Mouse (Mus musculus): Measurements from ENCODE around the gene Gucy2g. TPM values are rescaled to one million over a fixed set of nuclear protein-coding genes. Genes with fewer than 3 reads are reported as not detected.

Gene Gucy2g
- polyA plus RNA-seq, 1 experiment, result 0.88 TPM

GRCm38 (mm10) chr19:55208654-55209053 lies 32.4 kb downstream of the Gucy2g start:
- TF ChIP-seq POLR2A (IDR thresholded peaks at IDR 0.05; ENCODE audit: low read depth, low read length) (no peak), CTCF (conservative IDR thresholded peaks at IDR 0.05; ENCODE audit: insufficient read depth, insufficient read length, low read depth, low read length) (no peak)
- 50% methylated on average over 4 of the region's 4 CpGs for WGBS
- H3K27me3 ChIP-seq (replicated peaks; ENCODE audit: control insufficient read depth, insufficient read depth, low read length), result no peaks in the 10 kb centered on the region
- no peaks in the 10 kb centered on the region for H3K4me1 ChIP-seq (ENCODE audit: control insufficient read depth, insufficient read depth, low read length)
- H3K36me3 ChIP-seq (ENCODE audit: control insufficient read depth, insufficient read depth, low read length), result no peaks in the 10 kb centered on the region
- DNase-seq, result no peak
- H3K4me3 ChIP-seq (ENCODE audit: insufficient read depth, low read depth, low read length), result no peak overlapping the region
- no peak overlapping the region for H3K27ac ChIP-seq (ENCODE audit: insufficient read depth, low read depth, low read length)

GRCm38 (mm10) chr19:55207746-55208538 lies 33.1 kb downstream of the Gucy2g start:
- no peaks in the 10 kb centered on the region for H3K36me3 ChIP-seq (ENCODE audit: control insufficient read depth, insufficient read depth, low read length)
- H3K4me3 ChIP-seq (ENCODE audit: insufficient read depth, low read depth, low read length), result no peak overlapping the region
- no peak overlapping the region for H3K27ac ChIP-seq (ENCODE audit: insufficient read depth, low read depth, low read length)
- H3K27me3 ChIP-seq (replicated peaks; ENCODE audit: control insufficient read depth, insufficient read depth, low read length), result no peaks in the 10 kb centered on the region
- TF ChIP-seq CTCF (conservative IDR thresholded peaks at IDR 0.05; ENCODE audit: insufficient read depth, insufficient read length, low read depth, low read length) (no peak), POLR2A (IDR thresholded peaks at IDR 0.05; ENCODE audit: low read depth, low read length) (no peak)
- no peak for DNase-seq
- 62% methylated on average over 25 of the region's 25 CpGs for WGBS
- H3K4me1 ChIP-seq (ENCODE audit: control insufficient read depth, insufficient read depth, low read length), result no peaks in the 10 kb centered on the region

- Histone ChIP-seq H3K27ac (ENCODE audit: insufficient read depth, low read depth, low read length) (no peak overlapping the region), H3K36me3 (ENCODE audit: control insufficient read depth, insufficient read depth, low read length) (no peaks in the 10 kb centered on the region), H3K27me3 (replicated peaks; ENCODE audit: control insufficient read depth, insufficient read depth, low read length) (no peaks in the 10 kb centered on the region), H3K4me1 (ENCODE audit: control insufficient read depth, insufficient read depth, low read length) (no peaks in the 10 kb centered on the region), H3K4me3 (ENCODE audit: insufficient read depth, low read depth, low read length) (no peak overlapping the region)
- no peak for DNase-seq
- TF ChIP-seq CTCF (conservative IDR thresholded peaks at IDR 0.05; ENCODE audit: insufficient read depth, insufficient read length, low read depth, low read length) (no peak), POLR2A (IDR thresholded peaks at IDR 0.05; ENCODE audit: low read depth, low read length) (no peak)
- WGBS, result 61% methylated on average over 6 of the region's 6 CpGs
Observed at GRCm38 (mm10) chr19:55207205-55207604, 33.8 kb downstream of the Gucy2g start.

GRCm38 (mm10) chr19:55206482-55207138 lies 34.4 kb downstream of the Gucy2g start:
- WGBS, result 34% methylated on average over 8 of the region's 8 CpGs
- no peak for TF ChIP-seq POLR2A (IDR thresholded peaks at IDR 0.05; ENCODE audit: low read depth, low read length)
- TF ChIP-seq CTCF (conservative IDR thresholded peaks at IDR 0.05; ENCODE audit: insufficient read depth, insufficient read length, low read depth, low read length), result 0 out of 2 replicates have a peak, but pooled peaks have one; percentile 16
- no peaks in the 10 kb centered on the region for H3K27me3 ChIP-seq (replicated peaks; ENCODE audit: control insufficient read depth, insufficient read depth, low read length)
- DNase-seq, result peak; percentile 66
- no peak overlapping the region for H3K27ac ChIP-seq (ENCODE audit: insufficient read depth, low read depth, low read length)
- H3K4me1 ChIP-seq (ENCODE audit: control insufficient read depth, insufficient read depth, low read length), result no peaks in the 10 kb centered on the region
- H3K4me3 ChIP-seq (ENCODE audit: insufficient read depth, low read depth, low read length), result no peak overlapping the region
- no peaks in the 10 kb centered on the region for H3K36me3 ChIP-seq (ENCODE audit: control insufficient read depth, insufficient read depth, low read length)

GRCm38 (mm10) chr19:55198303-55198702 lies 42.7 kb downstream of the Gucy2g start:
- 38% methylated on average over 5 of the region's 5 CpGs for WGBS
- no peaks in the 10 kb centered on the region for H3K27me3 ChIP-seq (replicated peaks; ENCODE audit: control insufficient read depth, insufficient read depth, low read length)
- H3K4me1 ChIP-seq (ENCODE audit: control insufficient read depth, insufficient read depth, low read length), result 0 out of 2 replicates have a peak, but pooled peaks cover 3% of the 10 kb centered on the region
- peak; percentile 77 for TF ChIP-seq CTCF (conservative IDR thresholded peaks at IDR 0.05; ENCODE audit: insufficient read depth, insufficient read length, low read depth, low read length)
- no peak for TF ChIP-seq POLR2A (IDR thresholded peaks at IDR 0.05; ENCODE audit: low read depth, low read length)
- H3K36me3 ChIP-seq (ENCODE audit: control insufficient read depth, insufficient read depth, low read length), result no peaks in the 10 kb centered on the region
- H3K4me3 ChIP-seq (ENCODE audit: insufficient read depth, low read depth, low read length), result no peak overlapping the region
- peak; percentile 62 for DNase-seq
- no peak overlapping the region for H3K27ac ChIP-seq (ENCODE audit: insufficient read depth, low read depth, low read length)

- DNase-seq, result no peak
- 66% methylated on average over 3 of the region's 3 CpGs for WGBS
- no peaks in the 10 kb centered on the region for H3K27me3 ChIP-seq (replicated peaks; ENCODE audit: control insufficient read depth, insufficient read depth, low read length)
- no peak for TF ChIP-seq CTCF (conservative IDR thresholded peaks at IDR 0.05; ENCODE audit: insufficient read depth, insufficient read length, low read depth, low read length)
- TF ChIP-seq POLR2A (IDR thresholded peaks at IDR 0.05; ENCODE audit: low read depth, low read length), result no peak
- no peaks in the 10 kb centered on the region for H3K36me3 ChIP-seq (ENCODE audit: control insufficient read depth, insufficient read depth, low read length)
- H3K27ac ChIP-seq (ENCODE audit: insufficient read depth, low read depth, low read length), result no peak overlapping the region
- H3K4me3 ChIP-seq (ENCODE audit: insufficient read depth, low read depth, low read length), result no peak overlapping the region
- 0 out of 2 replicates have a peak, but pooled peaks cover 3% of the 10 kb centered on the region for H3K4me1 ChIP-seq (ENCODE audit: control insufficient read depth, insufficient read depth, low read length)
Observed at GRCm38 (mm10) chr19:55195574-55195973, 45.5 kb downstream of the Gucy2g start.
